Mouse (Mus musculus) hematopoietic stem cell, adult 5-6 weeks (primary cell): ENCODE measurements around the gene Gm49486. TPM values are rescaled to one million over a fixed set of nuclear protein-coding genes. Genes with fewer than 3 reads are reported as not detected.

ENCODE experiments used
- ATAC-seq, 2 experiments: fragments of 125-278 bp in 1 of 2; replicated peaks in 1 of 2; 2 replicates each; pipeline ENCODE4 v1.8.0; 2016 to 2017; ENCODE audit warnings: inconsistent platforms in 2 of 2, mild to moderate bottlenecking in 2 of 2, moderate number of reproducible peaks in 2 of 2, low read depth in 1 of 2, moderate TSS enrichment in 1 of 2; ENCODE audit not compliant: low FRiP score in 2 of 2, poor library complexity in 2 of 2, severe bottlenecking in 2 of 2, insufficient read depth in 1 of 2, low TSS enrichment in 1 of 2
- total RNA-seq: library from RNA; stranded (forward); fragments of 172-1452, 232-1000 nt; gene quantifications from 2 replicates; pipeline ENCODE4 v1.2.3, GENCODE M21; 2017

Gm49486 gene
- total RNA-seq, 1 experiment from 2014 or later, result not detected

- no peak for ATAC-seq
These were observed 57.0 kb downstream of the Gm49486 start for GRCm38 (mm10) chr15:79286141-79286540.

- no peak for ATAC-seq
These were observed 57.9 kb downstream of the Gm49486 start for GRCm38 (mm10) chr15:79287091-79287490.

GRCm38 (mm10) chr15:79288387-79288786, 59.2 kb downstream of the Gm49486 start:
- no peak for ATAC-seq

DNA sequence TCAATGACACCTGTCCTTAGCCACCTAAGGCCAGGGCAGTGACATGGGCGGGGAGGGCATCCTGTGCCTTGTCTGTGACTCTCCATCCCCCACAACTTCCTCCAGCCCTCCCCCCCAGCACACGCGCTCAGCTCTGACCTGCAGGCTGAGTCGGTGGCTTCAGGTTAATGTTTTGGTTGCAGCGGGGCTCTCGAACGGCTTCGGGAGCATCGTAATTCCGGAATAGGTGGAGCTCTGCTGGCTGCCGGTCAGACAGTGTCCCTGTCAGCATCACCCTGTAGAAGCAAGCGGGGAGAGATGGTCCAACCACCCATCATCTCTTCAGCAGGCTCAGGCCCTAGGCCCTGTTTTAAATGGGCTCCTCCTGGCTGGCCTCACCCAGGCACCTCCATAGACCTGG, 60.2 kb downstream of the Gm49486 start:
- ATAC-seq, result no peak

DNA sequence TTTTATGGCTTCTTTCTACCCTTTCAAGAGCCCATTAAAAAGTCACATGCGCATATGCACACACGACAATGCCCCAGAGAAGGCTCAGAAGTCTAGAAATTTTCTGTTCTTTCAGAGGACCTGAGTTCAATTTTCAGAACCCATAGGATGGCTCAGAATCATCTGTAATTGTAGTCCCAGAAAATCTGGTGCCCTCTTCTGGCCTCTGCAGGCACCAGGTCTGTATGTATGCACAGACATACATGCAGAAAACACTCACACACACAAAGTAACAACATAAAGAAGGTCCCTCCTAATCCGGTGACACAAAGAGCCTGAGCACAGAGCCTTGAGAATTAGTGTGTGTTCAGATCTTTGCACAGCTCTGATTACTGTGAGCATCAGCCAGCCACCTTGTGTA, 61.1 kb downstream of the Gm49486 start:
- ATAC-seq, result no peak

GRCm38 (mm10) chr15:79292779-79293178, 63.6 kb downstream of the Gm49486 start:
- no peak for ATAC-seq

DNA sequence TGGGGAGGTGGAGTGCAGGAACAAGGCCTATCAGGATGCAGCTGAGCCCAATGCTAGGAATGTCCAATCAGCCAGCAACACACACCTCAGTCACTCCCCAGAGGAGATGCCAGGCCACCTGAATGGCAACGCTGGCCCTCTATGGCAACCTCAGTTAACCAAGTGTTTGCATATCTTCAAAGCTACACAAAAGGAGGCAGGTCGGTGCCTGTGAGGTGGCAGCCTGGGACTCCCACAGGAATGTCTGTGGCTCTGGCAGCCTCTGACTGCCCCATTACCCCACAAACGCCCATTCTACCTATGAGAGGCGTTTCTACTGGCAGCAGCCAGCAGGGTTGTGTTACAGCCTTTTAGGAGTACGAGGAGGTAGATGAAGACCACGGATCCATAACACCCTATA, 69.4 kb downstream of the Gm49486 start:
- ATAC-seq, result no peak

DNA sequence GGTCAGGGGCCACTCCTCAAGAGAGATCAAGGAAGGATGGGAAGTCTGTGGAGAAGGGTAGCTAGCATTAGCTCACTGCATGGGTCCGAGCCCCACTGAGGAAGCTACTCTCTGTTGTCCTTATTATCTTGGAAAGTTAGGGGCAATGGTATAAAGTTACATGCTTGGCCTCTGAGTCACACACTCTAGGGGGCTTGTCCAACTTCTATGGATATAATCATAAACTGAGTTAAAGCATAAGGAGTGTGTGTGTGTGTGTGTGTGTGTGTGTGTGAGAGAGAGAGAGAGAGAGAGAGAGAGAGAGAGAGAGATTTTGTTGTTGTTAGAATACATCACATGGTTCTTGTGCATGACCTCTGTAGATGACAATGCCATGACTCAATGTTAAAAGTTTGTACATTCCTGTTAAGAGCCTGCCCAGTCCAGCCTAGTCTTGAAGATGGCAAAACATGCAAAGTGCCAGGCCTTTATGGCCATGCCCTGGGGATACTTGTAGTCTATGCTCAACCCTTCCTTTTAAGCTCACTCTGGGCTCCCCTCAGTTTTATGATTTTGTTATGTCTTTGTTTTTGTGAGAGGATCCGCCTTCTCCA, 70.5 kb downstream of the Gm49486 start:
- ATAC-seq, result no peak

DNA sequence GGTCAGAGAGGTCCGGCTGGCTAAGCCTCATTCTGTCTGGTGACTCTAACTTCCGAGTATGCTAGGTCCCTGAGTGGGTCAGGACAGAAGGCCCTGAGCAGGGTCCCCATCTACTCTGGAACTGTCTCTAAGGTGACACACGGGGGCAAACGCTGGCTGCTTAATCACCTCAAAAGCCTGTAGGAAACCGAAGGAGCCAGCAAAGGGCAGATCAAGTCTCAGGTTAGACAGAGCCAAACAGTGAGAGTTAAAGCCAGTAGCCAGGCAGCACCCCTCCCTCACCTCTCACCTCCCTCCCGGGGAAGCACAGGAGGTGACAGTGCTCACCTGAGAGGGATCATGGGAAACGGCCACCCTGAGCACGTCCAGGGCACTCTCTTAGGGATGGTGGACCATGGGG, 74.5 kb downstream of the Gm49486 start:
- ATAC-seq, result no peak

DNA sequence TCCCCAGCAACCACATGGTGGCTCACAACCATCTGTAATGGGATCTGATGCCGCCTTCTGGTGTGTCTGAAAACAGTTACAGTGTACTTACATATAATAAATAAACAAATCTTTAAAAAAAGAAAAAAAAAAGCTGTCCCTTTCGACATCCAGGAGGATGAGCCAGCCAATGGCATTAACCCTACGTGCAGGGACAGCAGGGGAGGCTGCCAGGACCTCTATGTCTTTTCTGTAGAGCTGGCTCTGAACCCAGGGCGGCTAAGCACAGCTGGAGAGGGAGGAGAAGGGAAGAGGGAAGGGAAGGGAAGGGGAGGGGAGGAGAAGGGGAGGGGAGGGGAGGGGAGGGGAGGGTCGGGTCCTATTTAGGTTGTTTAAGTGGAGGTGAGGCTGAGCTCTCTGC, 75.6 kb downstream of the Gm49486 start:
- ATAC-seq, result no peak

- ATAC-seq, result no peak
These were observed 76.9 kb downstream of the Gm49486 start for GRCm38 (mm10) chr15:79306043-79306637.

Other genes with a start within 250 kb of the Gm49486 start
- gene H1f0, start 200.9 kb upstream of the Gm49486 start, total RNA-seq, result 75.7 and 76.0 TPM in 2 replicates
- gene Galr3, start 187.5 kb upstream of the Gm49486 start, total RNA-seq, result 1.5 and 1.7 TPM in 2 replicates
- 15.1 and 15.6 TPM in 2 replicates for gene Ankrd54, start 166.5 kb upstream of the Gm49486 start, total RNA-seq
- gene Eif3l, start 154.2 kb upstream of the Gm49486 start, total RNA-seq, result 204 and 224 TPM in 2 replicates
- 3.4 and 6.7 TPM in 2 replicates for gene Micall1, start 120.5 kb upstream of the Gm49486 start, total RNA-seq
- gene Polr2f, start 88.4 kb upstream of the Gm49486 start, total RNA-seq, result 42.5 and 72.2 TPM in 2 replicates
- gene 1700088E04Rik, start 88.1 kb upstream of the Gm49486 start, total RNA-seq, result 0.84 and 1.9 TPM in 2 replicates
- not detected in 2 replicates for gene Sox10, start 64.2 kb upstream of the Gm49486 start, total RNA-seq
- gene Pick1, start 218 bp upstream of the Gm49486 start, total RNA-seq, result 13.0 and 21.2 TPM in 2 replicates
- gene Slc16a8, start 25.4 kb downstream of the Gm49486 start, total RNA-seq, result not detected in 2 replicates
- 0.13 and 0.79 TPM in 2 replicates for gene Baiap2l2, start 56.1 kb downstream of the Gm49486 start, total RNA-seq
- 7.4 and 10.2 TPM in 2 replicates for gene Pla2g6, start 99.0 kb downstream of the Gm49486 start, total RNA-seq
- gene Maff, start 117.2 kb downstream of the Gm49486 start, total RNA-seq, result 12.3 and 31.4 TPM in 2 replicates
- gene Tmem184b, start 174.2 kb downstream of the Gm49486 start, total RNA-seq, result 3.5 and 6.5 TPM in 2 replicates
- gene Csnk1e, start 226.2 kb downstream of the Gm49486 start, total RNA-seq, result 55.3 and 55.5 TPM in 2 replicates